Mouse (Mus musculus) lung, embryonic 14.5 days (tissue): ENCODE results near the gene Samd9l. TPM values are rescaled to one million over a fixed set of nuclear protein-coding genes. Genes with fewer than 3 reads are reported as not detected.
"Not testable (repeated sequence)": the region's sequence is repeated elsewhere in the genome, so short reads cannot be mapped to it uniquely, and the experiment has no call there.

Experiments used
- ATAC-seq: fragments of 200-750 bp; cut with Nextera tagmentation; 2 replicates; pipeline ENCODE4 v1.8.0; 2017; ENCODE audit warnings: mild to moderate bottlenecking, moderate TSS enrichment, moderate library complexity; ENCODE audit not compliant: insufficient read depth
- DNase-seq: peaks from one replicate; pipeline ENCODE4 v3.0.0-alpha.2; 2015
- H3K27ac ChIP-seq: fragments of 300-500 bp; sonication (generic); 2 replicates; pipeline ENCODE4 v1.5.1; 2014; ENCODE audit warnings: low read depth, mild to moderate bottlenecking, moderate library complexity
- H3K27me3 ChIP-seq: fragments of 300-500 bp; sonication (generic); 2 replicates; pipeline ENCODE4 v1.6.1; 2014; ENCODE audit warnings: low read length, control low read depth; ENCODE audit not compliant: insufficient read depth
- H3K36me3 ChIP-seq: fragments of 300-500 bp; sonication (generic); 2 replicates; pipeline ENCODE4 v1.6.1; 2014; ENCODE audit warnings: control low read depth; ENCODE audit not compliant: insufficient read depth
- H3K4me1 ChIP-seq: fragments of 300-500 bp; sonication (generic); 2 replicates; pipeline ENCODE4 v1.6.1; 2014; ENCODE audit warnings: antibody characterized with exemption, control low read depth; ENCODE audit not compliant: insufficient read depth
- H3K4me2 ChIP-seq: fragments of 300-500 bp; sonication (generic); 2 replicates; pipeline ENCODE4 v1.6.1; 2014; ENCODE audit warnings: mild to moderate bottlenecking
- H3K4me3 ChIP-seq: fragments of 300-500 bp; sonication (generic); 2 replicates; pipeline ENCODE4 v1.5.1; 2014; ENCODE audit warnings: low read depth, low read length
- H3K9ac ChIP-seq: fragments of 300-500 bp; sonication (generic); 2 replicates; pipeline ENCODE4 v1.6.1; 2014
- H3K9me3 ChIP-seq: fragments of 300-500 bp; sonication (generic); 2 replicates; pipeline ENCODE4 v1.6.1; 2016; ENCODE audit warnings: low read depth, low read length, control low read depth
- CTCF ChIP-seq: IDR thresholded peaks from 2 replicates; pipeline ENCODE4 v1.5.1; 2016; ENCODE audit warnings: antibody characterized with exemption, low read depth
- WGBS: fragments of 180-500 bp; shearing (Covaris S2); extraction: QIAGEN DNeasy Blood & Tissue Kit; methylation state at CpG from one replicate; pipeline ENCODE4 v1.1.7; 2014; 5-methylcytosine and 5-hydroxymethylcytosine counted together
- polyA plus RNA-seq: library from polyadenylated mRNA; unstranded; fragments of >200 nt; fragmentation: Nextera tagmentation; extraction: Ambion mirVana; gene quantifications from 2 replicates; pipeline ENCODE4 v1.2.1, GENCODE M21; 2014

The Samd9l gene
- polyA plus RNA-seq, 1 experiment from 2014 or later, result 4.6 TPM

GRCm38 (mm10) chr6:3395921-3396611, 3.3 kb downstream of the Samd9l start:
- not testable (repeated sequence) for H3K27me3 ChIP-seq, H3K27ac ChIP-seq, H3K4me2 ChIP-seq, DNase-seq, H3K4me1 ChIP-seq, H3K4me3 ChIP-seq, H3K36me3 ChIP-seq, H3K9ac ChIP-seq, H3K9me3 ChIP-seq
- peak; percentile 44; the same call in 1 of the 2 replicates for ATAC-seq
- 57% methylated on average over 4 of the region's 4 CpGs for WGBS

GRCm38 (mm10) chr6:3389995-3390394, 9.4 kb downstream of the Samd9l start:
- DNase-seq (no peak), ATAC-seq (no peak)
- Histone ChIP-seq H3K27me3 (no peaks in the 10 kb centered on the region), H3K4me2 (no peak overlapping the region), H3K9me3 (no peaks in the 10 kb centered on the region), H3K4me3 (no peak overlapping the region), H3K36me3 (no peaks in the 10 kb centered on the region), H3K4me1 (no peaks in the 10 kb centered on the region), H3K9ac (no peak overlapping the region), H3K27ac (no peak overlapping the region)
- 69% methylated on average over 1 of the region's 1 CpGs for WGBS
- TF ChIP-seq CTCF, result no peak

- DNase-seq (no peak), ATAC-seq (no peak)
- Histone ChIP-seq H3K9me3 (no peaks in the 10 kb centered on the region), H3K27ac (no peak overlapping the region), H3K4me3 (no peak overlapping the region), H3K9ac (no peak overlapping the region), H3K36me3 (no peaks in the 10 kb centered on the region), H3K4me1 (no peaks in the 10 kb centered on the region), H3K27me3 (no peaks in the 10 kb centered on the region), H3K4me2 (no peak overlapping the region)
- WGBS, result 78% methylated on average over 6 of the region's 6 CpGs
- TF ChIP-seq CTCF, result no peak
These were observed 12.8 kb downstream of the Samd9l start for GRCm38 (mm10) chr6:3386565-3386964.

- DNase-seq, H3K27me3 ChIP-seq, H3K4me3 ChIP-seq, H3K4me2 ChIP-seq, H3K36me3 ChIP-seq, H3K9ac ChIP-seq, H3K9me3 ChIP-seq, H3K4me1 ChIP-seq, H3K27ac ChIP-seq: not testable (repeated sequence)
- ATAC-seq, result peak; percentile 63; the same call in 1 of the 2 replicates
These were observed 14.6 kb downstream of the Samd9l start for GRCm38 (mm10) chr6:3384816-3385215.

- DNase-seq, H3K4me3 ChIP-seq, H3K27me3 ChIP-seq, H3K4me2 ChIP-seq, H3K4me1 ChIP-seq, H3K36me3 ChIP-seq, H3K9me3 ChIP-seq, H3K27ac ChIP-seq, H3K9ac ChIP-seq: not testable (repeated sequence)
- ATAC-seq, result peak; percentile 80; the same call in 1 of the 2 replicates
- 20% methylated on average over 1 of the region's 4 CpGs for WGBS
These were observed 15.1 kb downstream of the Samd9l start for GRCm38 (mm10) chr6:3384115-3384791.

GRCm38 (mm10) chr6:3379146-3379545, 20.2 kb downstream of the Samd9l start:
- H3K4me3 ChIP-seq, result no peak overlapping the region
- DNase-seq (no peak), ATAC-seq (no peak)
- TF ChIP-seq CTCF, result no peak
- no peaks in the 10 kb centered on the region for H3K27me3 ChIP-seq
- H3K9ac ChIP-seq, result no peak overlapping the region
- no peaks in the 10 kb centered on the region; the same call in 1 of the 2 replicates for H3K9me3 ChIP-seq
- H3K4me1 ChIP-seq, result no peaks in the 10 kb centered on the region
- no peaks in the 10 kb centered on the region for H3K36me3 ChIP-seq
- WGBS, result 79% methylated on average over 2 of the region's 2 CpGs
- no peak overlapping the region for H3K4me2 ChIP-seq
- no peak overlapping the region for H3K27ac ChIP-seq

GRCm38 (mm10) chr6:3376687-3377086, 22.7 kb downstream of the Samd9l start:
- Histone ChIP-seq H3K9me3 (no peaks in the 10 kb centered on the region; the same call in 1 of the 2 replicates), H3K27ac (no peak overlapping the region), H3K4me3 (no peak overlapping the region), H3K4me1 (no peaks in the 10 kb centered on the region), H3K9ac (no peak overlapping the region), H3K36me3 (no peaks in the 10 kb centered on the region), H3K4me2 (no peak overlapping the region), H3K27me3 (no peaks in the 10 kb centered on the region)
- WGBS, result 88% methylated on average over 5 of the region's 5 CpGs
- ATAC-seq, result no peak
- no peak for TF ChIP-seq CTCF
- DNase-seq, result no peak
